Mouse (Mus musculus): Measurements from ENCODE around the gene Gse1.
A peak's percentile ranks its signal among the peaks of the same experiment; 100 is the strongest.

The Gse1 gene

GRCm38 (mm10) chr8:120557170-120557965 is 329.1 kb downstream of the Gse1 start:
- DNase-seq = peak; percentile 78 to 89

GRCm38 (mm10) chr8:120558162-120558561 is 329.9 kb downstream of the Gse1 start:
- peak; percentile 66 to 74 for DNase-seq

GRCm38 (mm10) chr8:120559654-120560053 is 331.4 kb downstream of the Gse1 start:
- peak; percentile 72 to 78 for DNase-seq

- DNase-seq = no peak
Observed at GRCm38 (mm10) chr8:120560535-120560934, 332.3 kb downstream of the Gse1 start.

- peak; percentile 76 to 81 for DNase-seq
Observed at GRCm38 (mm10) chr8:120561539-120562435, 333.5 kb downstream of the Gse1 start.

- DNase-seq = no peak
Observed at GRCm38 (mm10) chr8:120562680-120563347, 334.6 kb downstream of the Gse1 start.

GRCm38 (mm10) chr8:120563348-120563724 is 335.1 kb downstream of the Gse1 start:
- no peak for DNase-seq

- DNase-seq = peak; percentile 83
Observed at GRCm38 (mm10) chr8:120563851-120564837, 335.9 kb downstream of the Gse1 start.

GRCm38 (mm10) chr8:120565151-120565711 is 337.0 kb downstream of the Gse1 start:
- no peak for DNase-seq

GRCm38 (mm10) chr8:120566681-120567080 is 338.4 kb downstream of the Gse1 start:
- peak; percentile 75 to 80 for DNase-seq

- DNase-seq = no peak
Observed at GRCm38 (mm10) chr8:120567731-120568130, 339.5 kb downstream of the Gse1 start.

GRCm38 (mm10) chr8:120568164-120568798 is 340.0 kb downstream of the Gse1 start:
- DNase-seq = no peak

GRCm38 (mm10) chr8:120569123-120569522 is 340.9 kb downstream of the Gse1 start:
- no peak for DNase-seq

GRCm38 (mm10) chr8:120569939-120570715 is 341.9 kb downstream of the Gse1 start:
- DNase-seq = peak; percentile 84 to 86

GRCm38 (mm10) chr8:120571561-120571960 is 343.3 kb downstream of the Gse1 start:
- DNase-seq = no peak

GRCm38 (mm10) chr8:120572534-120572933 is 344.3 kb downstream of the Gse1 start:
- DNase-seq = peak; percentile 72 to 73

- no peak for DNase-seq
Observed at GRCm38 (mm10) chr8:120573866-120574265, 345.6 kb downstream of the Gse1 start.

GRCm38 (mm10) chr8:120574941-120575340 is 346.7 kb downstream of the Gse1 start:
- DNase-seq = peak in 1 of 2 experiments; percentile 52

GRCm38 (mm10) chr8:120575801-120576200 is 347.5 kb downstream of the Gse1 start:
- peak in 1 of 2 experiments; percentile 16 for DNase-seq

- peak; percentile 71 to 77 for DNase-seq
Observed at GRCm38 (mm10) chr8:120577821-120578220, 349.6 kb downstream of the Gse1 start.

Data from cerebellum, postnatal 10 days (tissue).